In the genomic region with DNA sequence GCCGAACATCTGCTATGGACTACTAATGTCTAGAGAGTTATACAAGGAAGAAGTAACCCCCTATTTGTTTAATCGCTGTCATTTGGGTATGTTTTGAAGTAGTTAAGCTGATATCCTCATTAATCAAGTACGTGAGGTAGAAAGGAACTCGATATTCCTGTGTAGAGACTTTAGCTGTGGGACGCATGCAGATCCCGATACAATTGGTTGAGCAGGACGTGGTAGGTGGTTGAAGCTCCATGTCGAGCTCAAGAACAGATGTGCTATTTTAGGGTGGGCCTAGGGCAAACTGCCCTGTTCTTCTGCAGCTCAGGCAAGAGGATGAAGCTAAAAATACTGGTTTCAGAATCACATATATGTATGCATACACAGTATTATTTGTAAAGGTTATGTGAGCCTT, we compare ENCODE assay signal across 17 mouse cellular contexts.
"Had no signal": no experiment of that assay in that cellular context is flagged by ENCODE, and none has a peak within 500 bp of the region (broad histone marks: within the 10 kb centered on the region; RNA-seq: fewer than 3 reads in every experiment).

No protein-coding gene starts in this region.

- ATAC-seq: liver, postnatal 0 days; lung, postnatal 0 days; midbrain, embryonic 13.5 days; midbrain, embryonic 15.5 days had no signal

- H3K27me3 ChIP-seq: lung, embryonic 15.5 days; megakaryocyte, embryonic 14.5 days; midbrain, embryonic 13.5 days; midbrain, embryonic 15.5 days; neural tube, embryonic 12.5 days had no signal

- H3K4me3 ChIP-seq: liver, embryonic 15.5 days; lung, embryonic 15.5 days; megakaryocyte, embryonic 14.5 days; midbrain, embryonic 13.5 days; midbrain, embryonic 15.5 days; neural tube, embryonic 12.5 days had no signal

- H3K4me1 ChIP-seq: midbrain, embryonic 15.5 days had no signal

- DNase-seq: liver, postnatal 0 days; lung, adult 2 months; lung, postnatal 14 days; lung, postnatal 36 days; right cerebral cortex, postnatal 14 days; thymus, adult 2 months; thymus, postnatal 25 days; thymus, postnatal 4 days had no signal

- H3K9ac ChIP-seq: liver, embryonic 15.5 days; liver, postnatal 0 days; lung, embryonic 15.5 days; midbrain, embryonic 13.5 days; midbrain, embryonic 15.5 days; neural tube, embryonic 12.5 days had no signal

- H3K36me3 ChIP-seq: liver, embryonic 15.5 days; lung, embryonic 15.5 days; midbrain, embryonic 13.5 days; midbrain, embryonic 15.5 days; neural tube, embryonic 12.5 days had no signal

- H3K9me3 ChIP-seq: liver, embryonic 15.5 days; lung, embryonic 15.5 days; megakaryocyte, embryonic 14.5 days; midbrain, embryonic 13.5 days; midbrain, embryonic 15.5 days; neural tube, embryonic 12.5 days had no signal

- H3K4me2 ChIP-seq: liver, embryonic 15.5 days; lung, embryonic 15.5 days; midbrain, embryonic 11.5 days; midbrain, embryonic 13.5 days; midbrain, embryonic 15.5 days; neural tube, embryonic 12.5 days had no signal

- H3K27ac ChIP-seq: liver, embryonic 15.5 days; lung, embryonic 15.5 days; macrophage; midbrain, embryonic 13.5 days; midbrain, embryonic 15.5 days; neural tube, embryonic 12.5 days had no signal
